In genomic region chr11:79751751-79752716, GRCm38 (mm10) we compare ENCODE assay signal across 11 mouse cellular contexts.
DNase-seq lines count a peak whose midpoint lies in the region; ATAC-seq and TF ChIP-seq lines count a peak whose summit lies in the region.
"Had no signal": no experiment of that assay in that cellular context is flagged by ENCODE, and none has a peak within 500 bp of the region (broad histone marks: within the 10 kb centered on the region; RNA-seq: fewer than 3 reads in every experiment).

No protein-coding gene starts in this region.

- peak overlapping the region; percentile 29; the same call in 1 of the 2 replicates for H3K9ac ChIP-seq in heart, embryonic 13.5 days
- H3K9ac ChIP-seq in lung, embryonic 15.5 days, result no peak overlapping the region
- no peak overlapping the region for H3K9ac ChIP-seq in hindbrain, embryonic 14.5 days

- 0 out of 2 replicates have a peak overlapping the region, but pooled peaks have one; percentile 13 for H3K27ac ChIP-seq in heart, embryonic 13.5 days (replicated peaks)
- no peak overlapping the region for H3K27ac ChIP-seq in testis, adult 2 months (ENCODE audit: control insufficient read depth, insufficient read depth, low read depth, low read length)
- H3K27ac ChIP-seq in lung, embryonic 15.5 days, result peak overlapping the region; percentile 29
- H3K27ac ChIP-seq in hindbrain, embryonic 14.5 days, result no peak overlapping the region

- no peaks in the 10 kb centered on the region for H3K36me3 ChIP-seq in heart, embryonic 13.5 days
- H3K36me3 ChIP-seq in testis, adult 2 months (ENCODE audit: control insufficient read depth, insufficient read depth, low read length), result no peaks in the 10 kb centered on the region
- H3K36me3 ChIP-seq in lung, embryonic 15.5 days, result no peaks in the 10 kb centered on the region
- H3K36me3 ChIP-seq in hindbrain, embryonic 14.5 days (replicated peaks; ENCODE audit: control insufficient read depth, insufficient read depth), result no peaks in the 10 kb centered on the region

- no peak for TF ChIP-seq CTCF in testis, adult 2 months (IDR thresholded peaks at IDR 0.05; ENCODE audit: control insufficient read depth, insufficient read depth, insufficient replicate concordance, low read depth, low read length)

- intact Hi-C loops in heart, postnatal 36 days (cut with DNase I), result no loop called here

- no peak for DNase-seq in heart, postnatal 36 days
- DNase-seq in testis, postnatal 10 days (ENCODE audit: low spot score), result no peak
- DNase-seq in hindbrain, embryonic 14.5 days (ENCODE audit: low spot score), result no peak
- no peak for DNase-seq in layer of hippocampus, postnatal 14 days (ENCODE audit: low spot score in 2 of 2)
- DNase-seq: cerebellum, adult 9-11 months; kidney, postnatal 14 days had no signal

- no peak for TF ChIP-seq POLR2A in testis, adult 2 months (IDR thresholded peaks at IDR 0.05; ENCODE audit: control insufficient read depth, low read depth, low read length)

- no peaks in the 10 kb centered on the region for H3K27me3 ChIP-seq in heart, embryonic 13.5 days (replicated peaks)
- no peaks in the 10 kb centered on the region for H3K27me3 ChIP-seq in testis, adult 2 months (ENCODE audit: control insufficient read depth, insufficient read depth, low read length)
- no peaks in the 10 kb centered on the region; the same call in 1 of the 2 replicates for H3K27me3 ChIP-seq in lung, embryonic 15.5 days
- no peaks in the 10 kb centered on the region for H3K27me3 ChIP-seq in hindbrain, embryonic 14.5 days (ENCODE audit: control insufficient read depth, insufficient read depth, low read length)

- ATAC-seq in heart, embryonic 13.5 days (ENCODE audit: extremely low read depth, insufficient number of reproducible peaks, low FRiP score, low TSS enrichment), result 0 out of 2 replicates have a peak, but pooled peaks have one; percentile 42
- peak; percentile 68 for ATAC-seq in lung, embryonic 15.5 days (ENCODE audit: borderline replicate concordance, extremely low read depth, low FRiP score, low TSS enrichment)
- ATAC-seq in hindbrain, embryonic 14.5 days (ENCODE audit: low FRiP score), result no peak
- no peak for ATAC-seq in frontal cortex, adult (ENCODE audit: low TSS enrichment)
- ATAC-seq: CD4-positive, CD25-positive, alpha-beta regulatory T cell, adult 4 months had no signal

- no peaks in the 10 kb centered on the region for H3K9me3 ChIP-seq in heart, embryonic 13.5 days
- H3K9me3 ChIP-seq in lung, embryonic 15.5 days, result no peaks in the 10 kb centered on the region
- no peaks in the 10 kb centered on the region for H3K9me3 ChIP-seq in hindbrain, embryonic 14.5 days (ENCODE audit: control insufficient read depth, low read length)

- no peak overlapping the region for H3K4me3 ChIP-seq in heart, embryonic 13.5 days
- H3K4me3 ChIP-seq in testis, adult 2 months (ENCODE audit: control insufficient read depth, low read depth, low read length), result peak overlapping the region; percentile 70
- no peak overlapping the region for H3K4me3 ChIP-seq in lung, embryonic 15.5 days
- no peak overlapping the region for H3K4me3 ChIP-seq in hindbrain, embryonic 14.5 days (replicated peaks; ENCODE audit: low read length)

- WGBS in heart, embryonic 13.5 days, result 45% methylated on average over 14 of the region's 14 CpGs
- 59% methylated on average over 14 of the region's 14 CpGs for WGBS in lung, embryonic 15.5 days
- whole genome bisulfite sequencing in hindbrain, embryonic 14.5 days, result 60% methylated on average over 14 of the region's 14 CpGs

- 0 out of 2 replicates have a peak overlapping the region, but pooled peaks have one; percentile 4 for H3K4me2 ChIP-seq in heart, embryonic 13.5 days
- 0 out of 2 replicates have a peak overlapping the region, but pooled peaks have one; percentile 8 for H3K4me2 ChIP-seq in lung, embryonic 15.5 days
- H3K4me2 ChIP-seq in hindbrain, embryonic 14.5 days (replicated peaks), result no peak overlapping the region

- peaks cover 27% of the 10 kb centered on the region for H3K4me1 ChIP-seq in heart, embryonic 13.5 days
- peaks cover 12% of the 10 kb centered on the region for H3K4me1 ChIP-seq in testis, adult 2 months (ENCODE audit: control insufficient read depth, insufficient read depth, low read length)
- peaks cover 33% of the 10 kb centered on the region for H3K4me1 ChIP-seq in lung, embryonic 15.5 days
- no peaks in the 10 kb centered on the region for H3K4me1 ChIP-seq in hindbrain, embryonic 14.5 days (replicated peaks; ENCODE audit: control insufficient read depth, insufficient read depth, low read length)

Comparison
In these comparisons a context has a peak if more than half of its experiments do, and no peak if none do; other contexts are left out.
1. ATAC-seq: peak in heart, embryonic 13.5 days (single experiment) and lung, embryonic 15.5 days (single experiment); none in hindbrain, embryonic 14.5 days (single experiment) and frontal cortex, adult (single experiment).
2. H3K27ac ChIP-seq: peak in heart, embryonic 13.5 days (single experiment) and lung, embryonic 15.5 days (single experiment); none in testis, adult 2 months (single experiment) and hindbrain, embryonic 14.5 days (single experiment).